Mouse (Mus musculus): ENCODE measurements around the gene Tlx2. TPM values are rescaled to one million over a fixed set of nuclear protein-coding genes. Genes with fewer than 3 reads are reported as not detected.

Tlx2 gene
- total RNA-seq, 2 experiments from 2014 or later = not detected

GRCm38 (mm10) chr6:83029777-83030176 lies 40.3 kb downstream of the Tlx2 start:
- no peak for DNase-seq
- intact Hi-C loops (cut with DNase I) = no loop called here

- intact Hi-C loops (cut with DNase I) = no loop called here
- DNase-seq = no peak
These were observed 42.4 kb downstream of the Tlx2 start for GRCm38 (mm10) chr6:83027706-83028105.

- no peak for DNase-seq
- intact Hi-C loops (cut with DNase I) = no loop called here
These were observed 42.8 kb downstream of the Tlx2 start for GRCm38 (mm10) chr6:83027293-83027692.

- DNase-seq = no peak
- intact Hi-C loops (cut with DNase I) = no loop called here
These were observed 44.9 kb downstream of the Tlx2 start for GRCm38 (mm10) chr6:83025221-83025620.

GRCm38 (mm10) chr6:83024421-83024820 lies 45.7 kb downstream of the Tlx2 start:
- intact Hi-C loops (cut with DNase I) = no loop called here
- no peak for DNase-seq

GRCm38 (mm10) chr6:83023786-83024185 lies 46.3 kb downstream of the Tlx2 start:
- intact Hi-C loops (cut with DNase I) = no loop called here
- DNase-seq = no peak

GRCm38 (mm10) chr6:83023008-83023407 lies 47.1 kb downstream of the Tlx2 start:
- DNase-seq = no peak
- intact Hi-C loops (cut with DNase I) = no loop called here

GRCm38 (mm10) chr6:83020836-83021593 lies 49.1 kb downstream of the Tlx2 start:
- DNase-seq = no peak
- intact Hi-C loops (cut with DNase I) = no loop called here

GRCm38 (mm10) chr6:83020121-83020520 lies 50.0 kb downstream of the Tlx2 start:
- DNase-seq = no peak
- intact Hi-C loops (cut with DNase I) = no loop called here

- intact Hi-C loops (cut with DNase I) = no loop called here
- no peak for DNase-seq
These were observed 51.0 kb downstream of the Tlx2 start for GRCm38 (mm10) chr6:83019044-83019443.

Small RNAs within 50 kb of the gene (microRNA-seq; reads per million reads assigned to microRNA genes)
- 0 reads per million in 2 experiments for gene Mir3470a
- 0 to 0.74 reads per million in 2 experiments for gene Mir7040

Other genes starting within 250 kb of the Tlx2 start
- under 1 TPM; 0.10 to 0.15 TPM for gene Sema4f, start 130.5 kb downstream of the Tlx2 start, total RNA-seq (2021)
- not detected for gene M1ap, start 123.4 kb downstream of the Tlx2 start, total RNA-seq (2021)
- gene Dok1, start 36.8 kb downstream of the Tlx2 start, total RNA-seq (2021) = 1 to 10 TPM; 2.4 to 2.5 TPM
- gene Loxl3, start 36.1 kb downstream of the Tlx2 start, total RNA-seq (2021) = 1 to 10 TPM; 2.9 to 3.1 TPM
- gene Aup1, start 15.8 kb downstream of the Tlx2 start, total RNA-seq (2021) = 10 to 100 TPM; 82.8 to 88.8 TPM
- gene Htra2, start 15.0 kb downstream of the Tlx2 start, total RNA-seq (2021) = 10 to 100 TPM; 16.7 to 18.3 TPM
- gene Dqx1, start 12.4 kb downstream of the Tlx2 start, total RNA-seq (2021) = under 1 TPM; 0.26 to 0.32 TPM
- gene Pcgf1, start 7.6 kb upstream of the Tlx2 start, total RNA-seq (2021) = 1 to 10 TPM; 4.5 to 7.4 TPM
- gene Lbx2, start 16.1 kb upstream of the Tlx2 start, total RNA-seq (2021) = under 1 TPM in 1 of 2 experiments, not detected in 1; 0.56 TPM
- gene Ccdc142, start 31.3 kb upstream of the Tlx2 start, total RNA-seq (2021) = 1 to 10 TPM; 1.2 to 3.1 TPM
- 1 to 10 TPM in 1 of 2 experiments, under 1 TPM in 1; 0.69 to 1.0 TPM for gene Gm42688, start 31.3 kb upstream of the Tlx2 start, total RNA-seq (2021)
- gene Mrpl53, start 38.7 kb upstream of the Tlx2 start, total RNA-seq (2021) = 100 to 1,000 TPM in 1 of 2 experiments, 10 to 100 TPM in 1; 91.0 to 103 TPM
- 1 to 10 TPM; 4.4 to 4.5 TPM for gene Mogs, start 45.2 kb upstream of the Tlx2 start, total RNA-seq (2021)
- gene Wbp1, start 51.3 kb upstream of the Tlx2 start, total RNA-seq (2021) = 10 to 100 TPM; 35.4 to 35.8 TPM
- 10 to 100 TPM; 14.3 to 14.5 TPM for gene Ino80b, start 55.1 kb upstream of the Tlx2 start, total RNA-seq (2021)
- gene Rtkn, start 65.2 kb upstream of the Tlx2 start, total RNA-seq (2021) = 10 to 100 TPM; 11.3 to 13.8 TPM
- gene Wdr54, start 86.1 kb upstream of the Tlx2 start, total RNA-seq (2021) = 1 to 10 TPM in 1 of 2 experiments, under 1 TPM in 1; 0.92 to 1.3 TPM
- gene 1700003E16Rik, start 86.1 kb upstream of the Tlx2 start, total RNA-seq (2021) = under 1 TPM in 1 of 2 experiments, not detected in 1; 0.13 TPM
- gene Dctn1, start 95.6 kb upstream of the Tlx2 start, total RNA-seq (2021) = 100 to 1,000 TPM; 128 to 135 TPM
- gene Slc4a5, start 149.5 kb upstream of the Tlx2 start, total RNA-seq (2021) = not detected

All from gastrocnemius, postnatal 36 days (tissue).